Mouse (Mus musculus): Measurements from ENCODE around the gene Lrrc43. TPM values are rescaled to one million over a fixed set of nuclear protein-coding genes. Genes with fewer than 3 reads are reported as not detected.

The Lrrc43 gene
- not detected for polyA plus RNA-seq (2014; fragmentation: Illumina TruSeq; extraction: RNeasy Lipid Tissue Mini Kit (QIAGEN cat#74804); ENCODE audit: low read depth, low replicate concordance)

GRCm38 (mm10) chr5:123489112-123489785, at the start of gene Lrrc43, which contains the start of gene Il31:
Lrrc43 (plus strand) TSS chr5:123489305.
Il31 (minus strand) TSS chr5:123489489.

DNA sequence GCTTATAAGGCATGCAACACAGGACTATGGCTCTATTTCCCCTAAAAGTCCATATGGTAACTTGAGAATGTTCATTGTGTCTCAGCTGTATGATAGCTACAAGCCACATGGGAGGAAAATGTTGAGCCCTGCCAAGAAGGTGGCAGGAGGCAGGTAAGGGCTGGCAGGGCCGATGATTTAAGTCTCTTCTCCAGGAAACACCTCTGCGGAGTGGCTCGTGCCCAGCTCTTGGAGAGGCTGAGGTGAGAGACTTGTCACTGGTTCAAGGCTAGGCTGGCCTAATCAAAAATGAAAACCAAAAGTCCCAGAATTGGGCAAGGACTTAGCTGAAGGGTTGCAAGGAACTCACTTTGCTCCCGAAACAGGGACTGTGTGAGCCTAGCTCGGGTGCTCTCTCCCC, 21.1 kb downstream of the Lrrc43 start, which contains the start of gene B3gnt4:
B3gnt4 (plus strand) TSS at position 301 of the 400 bp plus-strand sequence.

GRCm38 (mm10) chr5:123523692-123524392, 34.7 kb downstream of the Lrrc43 start, which contains the start of gene Diablo:
Diablo (minus strand) TSS chr5:123524176.

DNA sequence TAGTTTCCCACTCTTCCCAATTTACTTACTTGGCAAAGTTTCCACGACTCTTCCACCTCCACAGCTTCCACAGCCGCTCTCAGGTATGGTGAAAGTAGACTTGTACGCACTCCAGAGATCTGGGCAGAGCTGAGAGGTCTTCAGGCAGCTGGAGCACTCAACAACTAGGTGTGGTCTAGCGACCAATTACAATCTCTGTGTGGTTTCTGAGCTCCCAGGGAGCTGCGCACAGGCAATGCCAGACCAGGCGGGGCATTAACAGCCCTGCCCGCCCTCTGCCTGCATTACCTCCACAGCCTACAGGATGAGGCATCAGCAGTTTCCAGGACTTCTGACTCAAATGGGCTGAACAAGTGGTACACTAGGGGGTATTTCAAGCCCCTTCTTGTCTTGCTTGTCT, 36.2 kb downstream of the Lrrc43 start, which contains the start of gene Gm49027:
Gm49027 (minus strand) TSS at position 208 of the 400 bp plus-strand sequence.

Other genes starting within 250 kb of the Lrrc43 start
- 0.52 TPM for gene Wdr66, start 237.2 kb upstream of the Lrrc43 start, polyA plus RNA-seq (2014; fragmentation: Illumina TruSeq; extraction: RNeasy Lipid Tissue Mini Kit (QIAGEN cat#74804); ENCODE audit: low read depth, low replicate concordance)
- gene Bcl7a, start 145.5 kb upstream of the Lrrc43 start, polyA plus RNA-seq (2014; fragmentation: Illumina TruSeq; extraction: RNeasy Lipid Tissue Mini Kit (QIAGEN cat#74804); ENCODE audit: low read depth, low replicate concordance) = 4.0 TPM
- gene Mlxip, start 94.5 kb upstream of the Lrrc43 start, polyA plus RNA-seq (2014; fragmentation: Illumina TruSeq; extraction: RNeasy Lipid Tissue Mini Kit (QIAGEN cat#74804); ENCODE audit: low read depth, low replicate concordance) = 7.8 TPM
- gene Il31, start 184 bp downstream of the Lrrc43 start, polyA plus RNA-seq (2014; fragmentation: Illumina TruSeq; extraction: RNeasy Lipid Tissue Mini Kit (QIAGEN cat#74804); ENCODE audit: low read depth, low replicate concordance) = not detected
- not detected for gene B3gnt4, start 21.2 kb downstream of the Lrrc43 start, polyA plus RNA-seq (2014; fragmentation: Illumina TruSeq; extraction: RNeasy Lipid Tissue Mini Kit (QIAGEN cat#74804); ENCODE audit: low read depth, low replicate concordance)
- gene Diablo, start 34.9 kb downstream of the Lrrc43 start, polyA plus RNA-seq (2014; fragmentation: Illumina TruSeq; extraction: RNeasy Lipid Tissue Mini Kit (QIAGEN cat#74804); ENCODE audit: low read depth, low replicate concordance) = 178 TPM
- gene Gm49027, start 36.2 kb downstream of the Lrrc43 start, polyA plus RNA-seq (2014; fragmentation: Illumina TruSeq; extraction: RNeasy Lipid Tissue Mini Kit (QIAGEN cat#74804); ENCODE audit: low read depth, low replicate concordance) = not detected
- 26.0 TPM for gene Vps33a, start 83.7 kb downstream of the Lrrc43 start, polyA plus RNA-seq (2014; fragmentation: Illumina TruSeq; extraction: RNeasy Lipid Tissue Mini Kit (QIAGEN cat#74804); ENCODE audit: low read depth, low replicate concordance)
- gene Clip1, start 195.3 kb downstream of the Lrrc43 start, polyA plus RNA-seq (2014; fragmentation: Illumina TruSeq; extraction: RNeasy Lipid Tissue Mini Kit (QIAGEN cat#74804); ENCODE audit: low read depth, low replicate concordance) = 86.7 TPM
- gene Zcchc8, start 231.8 kb downstream of the Lrrc43 start, polyA plus RNA-seq (2014; fragmentation: Illumina TruSeq; extraction: RNeasy Lipid Tissue Mini Kit (QIAGEN cat#74804); ENCODE audit: low read depth, low replicate concordance) = 91.6 TPM

Measured in adrenal gland, adult 10 weeks (tissue).